Mouse (Mus musculus) frontal cortex, adult (tissue): Measurements from ENCODE around the gene Prlh.

Experiments
- ATAC-seq: cut with Nextera tagmentation; 2 replicates; pipeline ENCODE4 v1.9.2; 2017; ENCODE audit warnings: mild to moderate bottlenecking, moderate library complexity, mixed read lengths; ENCODE audit not compliant: low TSS enrichment

Prlh gene

DNA sequence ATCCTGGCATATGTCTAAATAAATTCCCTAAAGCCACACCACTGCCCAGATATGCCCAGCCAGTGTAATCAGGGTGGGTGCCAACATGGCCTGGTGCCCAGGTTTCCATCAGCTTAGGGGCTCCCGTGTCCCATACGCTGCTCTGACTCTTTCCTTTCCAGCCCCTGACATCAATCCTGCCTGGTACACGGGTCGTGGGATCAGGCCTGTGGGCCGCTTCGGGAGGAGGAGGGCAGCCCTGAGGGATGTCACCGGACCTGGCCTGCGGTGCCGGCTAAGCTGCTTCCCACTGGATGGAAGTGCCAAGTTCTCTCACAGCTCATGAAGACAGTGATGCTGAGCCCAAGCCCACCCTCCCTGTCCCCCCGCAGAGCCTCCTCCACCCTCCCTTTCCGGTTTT lies 780 bp downstream of the Prlh start:
- no peak for ATAC-seq

DNA sequence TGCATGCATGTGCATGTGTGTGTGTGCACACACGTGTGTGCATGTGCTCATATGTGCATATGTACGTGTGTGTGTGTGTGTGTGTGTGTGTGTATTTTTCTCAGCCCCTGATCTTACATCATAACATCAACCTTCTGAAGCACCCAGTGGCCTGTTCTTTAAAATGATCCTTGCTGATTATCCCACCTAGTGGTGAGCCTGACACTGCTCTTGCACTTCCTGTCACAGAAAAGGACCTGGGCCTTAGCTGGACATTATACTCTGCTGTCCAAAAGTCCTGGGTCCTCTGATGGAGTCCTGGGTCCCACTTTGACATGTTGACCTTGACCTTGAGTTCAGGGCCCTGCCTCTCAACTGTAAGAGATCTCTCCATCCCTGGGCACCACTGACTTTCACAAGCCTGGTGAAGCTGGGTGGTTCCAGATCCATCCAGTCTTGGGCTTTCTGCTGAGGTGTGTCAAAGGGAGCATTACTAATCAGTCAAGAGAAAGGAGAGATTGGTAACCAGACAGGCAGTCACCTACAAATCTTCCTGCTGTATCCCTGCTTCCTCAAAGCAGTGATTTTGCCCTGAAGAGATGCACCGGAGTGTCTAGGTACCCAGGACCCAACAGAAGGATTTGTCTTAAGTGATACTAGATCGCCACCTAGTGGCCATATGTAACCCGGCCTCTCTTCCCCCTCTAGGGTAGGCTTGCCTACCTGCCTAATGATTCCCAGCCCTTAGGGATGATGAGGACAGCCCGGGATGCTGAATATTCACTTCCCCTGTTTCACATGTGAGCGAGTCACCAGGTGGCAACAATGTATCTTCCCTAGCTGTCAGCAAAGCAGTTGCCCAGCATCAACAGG lies 3.6 kb downstream of the Prlh start:
- ATAC-seq, result peak; percentile 86

DNA sequence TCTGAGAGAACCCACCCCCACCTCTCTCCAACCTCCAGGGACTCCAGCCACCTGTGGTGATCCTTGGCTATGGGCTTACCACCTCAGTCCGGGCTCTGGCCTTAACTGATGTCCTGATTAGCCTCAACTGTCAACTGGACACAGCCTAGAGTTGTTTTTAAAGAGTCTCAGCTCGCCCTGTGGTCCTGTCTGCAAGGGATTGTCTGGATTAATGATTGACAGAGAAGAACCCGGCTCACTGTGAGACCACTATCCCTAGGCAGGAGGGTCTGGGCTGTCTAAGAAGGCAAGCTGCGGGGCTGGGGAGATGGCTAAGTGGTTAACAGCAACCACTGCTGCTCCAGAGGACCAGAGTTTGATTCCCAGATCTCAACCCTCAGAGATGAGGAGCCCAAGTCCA lies 9.6 kb downstream of the Prlh start:
- no peak for ATAC-seq

DNA sequence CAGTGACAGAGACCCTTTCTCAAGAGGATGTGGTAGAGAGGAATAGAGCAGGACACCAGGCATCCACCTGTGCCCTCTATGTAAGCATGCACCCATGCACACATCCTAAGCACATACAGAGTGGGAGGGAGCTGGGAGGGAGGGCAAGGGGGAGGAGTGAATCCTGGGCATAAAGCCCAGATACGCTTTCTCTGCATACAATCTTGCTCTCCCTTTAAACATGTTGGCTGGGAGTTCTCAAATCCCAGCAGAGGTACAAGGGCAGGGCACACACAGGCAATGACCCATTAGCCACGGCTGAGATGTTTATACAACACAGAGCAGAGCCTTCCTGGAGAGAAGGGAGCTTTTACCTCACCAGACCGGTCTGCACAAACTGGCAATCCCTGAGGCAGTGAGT lies 10.1 kb downstream of the Prlh start:
- peak; percentile 59; the same call in 1 of the 2 replicates for ATAC-seq

DNA sequence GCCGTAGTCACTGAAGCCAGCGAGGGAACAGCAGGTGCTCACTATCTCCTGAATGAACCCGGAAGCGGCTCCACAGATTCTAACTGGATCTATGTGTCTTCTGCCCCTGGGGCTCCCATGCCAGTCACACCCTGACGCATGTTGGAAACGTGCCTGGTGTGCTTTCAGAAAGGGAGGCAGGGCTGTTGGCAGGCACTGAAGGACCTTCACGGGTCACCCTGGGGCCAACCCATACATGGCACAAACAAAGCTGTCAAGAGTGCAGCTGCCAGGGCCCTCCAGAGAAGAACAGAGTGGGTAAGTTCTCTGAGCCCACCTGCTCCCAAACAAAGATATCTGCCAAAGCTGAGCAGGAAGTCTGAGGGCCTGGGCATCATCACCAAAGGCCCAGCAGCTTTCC lies 14.7 kb downstream of the Prlh start:
- no peak for ATAC-seq

DNA sequence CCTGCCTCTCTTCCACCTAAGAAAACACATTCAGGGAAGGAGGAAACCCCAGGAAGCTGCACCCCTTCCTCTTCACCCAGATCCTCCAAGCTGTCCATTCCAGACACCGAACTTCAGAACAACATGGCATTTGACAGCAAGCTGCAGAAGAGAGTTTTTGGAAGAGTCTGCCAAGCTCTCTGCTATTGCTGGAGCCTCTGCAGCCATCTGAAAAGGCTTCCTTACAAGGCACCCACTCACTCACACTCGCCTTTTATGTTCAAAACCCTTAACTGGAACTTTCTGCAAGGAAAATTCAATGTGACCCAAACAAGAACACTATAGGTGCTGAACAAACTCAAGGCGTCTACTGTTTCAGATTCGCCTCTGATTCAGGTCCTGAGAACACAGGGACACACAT lies 15.7 kb downstream of the Prlh start:
- peak; percentile 71 for ATAC-seq

DNA sequence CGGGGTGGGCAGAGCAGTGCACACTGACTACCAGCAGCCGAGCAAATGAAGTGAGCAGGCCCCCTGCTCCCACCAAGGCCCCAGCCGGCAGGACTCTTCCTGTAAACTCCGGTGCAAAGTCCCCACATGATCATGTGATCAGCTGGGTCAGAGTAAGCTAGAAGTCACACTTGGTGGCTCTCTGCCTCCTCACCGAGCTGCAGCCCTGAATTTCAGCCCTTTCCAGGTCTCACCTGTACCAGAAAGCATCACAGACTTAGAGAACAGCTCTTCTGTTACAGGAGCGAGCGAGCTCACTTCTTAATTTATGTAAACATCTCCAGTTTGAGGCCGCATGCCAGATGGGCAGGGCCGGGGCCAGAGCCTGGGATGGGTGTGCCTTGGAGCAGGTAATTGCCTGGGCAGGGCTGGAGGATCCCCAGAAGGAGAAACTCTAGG lies 16.5 kb downstream of the Prlh start, which contains the start of gene Rab17:
TSS of gene Rab17 (minus strand) at position 315 of the 438 bp plus-strand sequence.
- no peak for ATAC-seq

DNA sequence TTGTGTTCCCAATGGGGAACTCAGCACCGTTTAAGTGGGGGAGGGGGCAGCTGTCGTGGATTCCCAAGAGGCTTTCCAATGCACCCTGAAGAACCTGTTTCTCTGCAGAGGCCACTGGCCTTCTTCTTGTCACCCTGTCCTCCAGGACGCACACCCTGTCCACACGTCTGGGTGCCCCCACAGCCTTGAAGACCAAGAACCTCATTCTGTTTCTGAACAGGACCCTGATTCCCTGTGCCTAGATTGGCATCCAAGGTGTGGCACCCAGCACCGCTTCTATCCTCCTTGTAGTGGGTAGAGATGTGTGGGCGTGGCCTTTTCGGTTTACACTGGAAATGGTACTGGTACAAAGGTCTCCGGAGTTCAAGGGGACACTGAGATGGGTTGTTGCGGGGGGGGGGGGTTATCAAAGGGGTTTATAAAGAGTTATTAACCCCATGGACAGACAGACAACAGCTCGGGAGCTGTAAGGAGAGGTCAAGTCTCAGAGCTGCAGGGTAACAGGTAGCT lies 17.0 kb downstream of the Prlh start:
- no peak for ATAC-seq

DNA sequence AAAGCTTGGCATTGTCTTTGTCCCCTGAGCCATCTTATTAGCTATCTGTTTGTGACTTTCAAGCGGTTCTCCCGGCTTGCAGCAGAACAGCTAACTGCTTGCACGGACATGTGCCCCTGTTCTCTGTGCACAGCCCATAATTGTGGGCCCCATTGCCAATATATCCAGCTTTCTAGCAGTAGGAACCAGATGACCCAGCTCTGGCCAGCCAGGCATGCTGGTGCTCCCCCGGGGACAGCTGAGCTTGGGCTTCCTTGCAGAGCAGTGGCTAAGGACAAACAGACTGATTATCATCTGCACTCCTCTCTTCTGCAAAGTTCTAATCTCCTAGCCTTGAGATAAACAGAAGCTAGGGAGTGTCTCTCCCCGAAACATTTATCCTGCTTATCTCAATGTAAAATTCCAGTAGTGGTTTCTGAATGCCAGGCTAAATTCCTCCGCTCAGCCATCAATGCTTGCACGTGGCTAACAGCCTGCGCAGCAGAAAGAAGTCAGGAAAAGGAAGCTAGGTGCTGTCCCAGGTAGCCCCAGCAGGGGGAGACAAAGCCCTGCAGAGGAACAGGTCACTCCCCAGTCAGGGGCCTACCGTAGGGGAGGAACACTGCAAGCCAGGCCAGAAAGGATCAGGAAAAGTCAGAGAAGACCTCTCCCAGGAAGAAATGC lies 20.1 kb downstream of the Prlh start:
- peak; percentile 55 for ATAC-seq

DNA sequence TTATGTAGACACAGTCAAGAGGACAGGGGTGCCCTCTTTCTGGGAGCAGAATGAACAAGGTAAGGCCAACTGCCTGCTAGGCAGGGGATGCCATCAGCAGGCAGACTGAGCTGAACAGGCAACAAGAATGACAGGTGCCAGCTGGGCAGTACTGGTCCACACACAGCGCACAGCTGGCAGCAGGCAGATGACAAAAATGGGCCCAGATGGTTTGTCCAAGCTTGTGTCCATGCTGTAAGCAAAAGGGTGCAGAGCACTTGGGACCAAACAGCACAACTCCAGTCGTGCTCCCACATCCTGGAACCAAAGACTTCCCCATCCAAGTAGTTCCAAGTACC lies 20.6 kb downstream of the Prlh start:
- peak; percentile 22 for ATAC-seq

DNA sequence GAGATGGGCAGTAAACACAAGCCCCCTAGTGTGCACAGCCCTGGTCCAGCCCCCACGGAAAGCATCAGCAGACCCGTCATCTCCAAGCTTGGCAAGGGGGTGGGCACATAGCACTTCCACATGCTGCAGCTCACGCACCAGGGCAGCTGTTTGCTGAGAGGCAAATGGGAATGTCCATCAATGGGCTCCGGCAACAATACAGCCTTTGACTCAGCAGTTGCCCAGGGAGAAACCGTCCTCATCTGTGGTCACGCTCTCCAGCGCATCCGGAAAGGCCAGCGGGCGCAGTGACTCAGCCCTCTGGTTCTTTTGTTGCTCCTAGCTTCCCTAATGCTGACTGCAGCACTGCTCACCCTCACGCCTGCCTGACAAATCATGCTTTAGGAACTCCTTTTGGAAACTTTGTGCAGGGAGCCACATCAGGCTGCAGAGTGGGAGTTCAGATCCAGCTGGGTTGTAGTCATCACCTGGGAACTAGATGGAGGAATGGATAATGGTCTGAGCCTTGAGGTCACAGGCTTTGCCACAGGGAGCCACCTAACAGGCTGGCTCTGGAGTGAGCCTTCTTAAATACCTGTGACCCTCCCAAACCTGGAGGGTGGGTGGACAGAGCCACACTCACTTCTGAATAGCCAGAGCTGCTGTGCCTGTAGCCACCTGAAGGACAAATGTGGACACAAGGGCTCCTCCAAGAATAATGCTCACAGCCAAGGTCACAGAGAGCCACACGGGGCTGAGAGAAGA lies 22.2 kb downstream of the Prlh start:
- ATAC-seq, result peak; percentile 60

DNA sequence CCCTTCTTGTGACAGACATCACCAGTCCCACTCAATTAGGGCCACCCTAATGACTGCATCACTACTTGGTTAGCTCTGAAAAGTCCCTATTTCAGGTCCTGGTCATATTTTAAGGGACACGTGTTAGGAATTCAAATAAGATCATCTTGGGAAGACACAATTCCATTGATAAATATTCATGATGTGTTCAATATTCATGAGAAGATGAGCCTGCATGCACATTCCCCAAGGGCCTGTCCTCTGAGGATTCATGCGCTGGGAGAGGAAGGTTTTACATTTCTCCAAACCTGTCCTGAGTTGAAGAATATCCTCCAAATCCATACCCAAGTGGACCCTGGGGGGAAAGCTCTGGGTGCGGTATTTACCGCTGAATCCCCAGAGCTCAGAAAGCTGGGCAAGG lies 23.1 kb downstream of the Prlh start:
- no peak for ATAC-seq

DNA sequence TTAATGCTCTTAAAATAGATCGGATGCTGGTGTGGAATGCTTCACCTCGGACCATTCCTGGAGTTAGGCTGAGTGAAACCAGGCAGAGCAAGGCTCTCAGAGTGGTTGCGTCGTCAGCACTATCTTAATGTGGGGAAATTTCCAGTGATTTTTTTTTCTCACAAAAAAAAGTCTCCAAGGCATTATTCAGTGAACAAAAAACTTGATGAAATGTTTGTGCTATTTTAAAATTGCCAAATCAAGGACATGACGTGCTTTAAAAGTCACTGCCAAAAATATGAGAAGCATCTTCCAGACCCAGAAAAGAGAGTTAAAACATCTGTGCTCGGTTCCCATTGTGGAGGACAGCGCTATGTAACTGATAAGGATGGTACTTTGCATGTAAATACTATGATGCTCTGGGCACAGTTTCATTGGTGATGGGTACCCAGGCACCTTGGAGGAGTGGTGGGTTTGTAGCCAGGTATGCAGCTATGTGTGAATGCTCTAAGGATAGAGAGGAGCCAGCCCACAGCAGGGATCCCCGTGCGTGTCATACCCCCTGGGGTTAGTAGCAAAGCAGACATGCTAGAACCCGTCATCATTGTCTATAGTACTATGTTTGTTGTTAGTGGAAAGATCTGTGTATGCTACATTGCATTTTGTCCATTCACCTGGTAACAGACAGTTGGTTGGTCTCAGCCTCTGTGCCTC lies 27.9 kb downstream of the Prlh start:
- peak; percentile 90 for ATAC-seq

DNA sequence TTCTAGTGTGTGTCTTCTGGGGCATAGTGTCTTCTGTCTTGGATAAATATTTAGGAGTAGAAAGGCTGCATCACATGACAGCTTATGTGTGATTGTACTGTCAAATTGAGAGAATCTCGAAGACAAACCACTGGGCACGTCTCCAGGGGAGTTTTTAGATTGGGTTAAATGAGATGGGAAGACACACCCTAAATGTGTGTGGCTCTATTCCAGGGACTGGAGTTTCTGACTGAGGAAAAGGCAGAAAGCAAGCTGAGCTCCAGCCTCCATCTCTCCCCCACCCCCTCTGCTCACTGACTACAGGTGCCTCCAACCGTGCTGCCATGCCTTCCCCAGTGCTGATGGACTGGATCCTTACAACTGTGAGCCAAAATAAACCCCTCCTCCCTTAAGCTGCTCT lies 28.4 kb downstream of the Prlh start:
- ATAC-seq, result peak; percentile 39; the same call in 1 of the 2 replicates

DNA sequence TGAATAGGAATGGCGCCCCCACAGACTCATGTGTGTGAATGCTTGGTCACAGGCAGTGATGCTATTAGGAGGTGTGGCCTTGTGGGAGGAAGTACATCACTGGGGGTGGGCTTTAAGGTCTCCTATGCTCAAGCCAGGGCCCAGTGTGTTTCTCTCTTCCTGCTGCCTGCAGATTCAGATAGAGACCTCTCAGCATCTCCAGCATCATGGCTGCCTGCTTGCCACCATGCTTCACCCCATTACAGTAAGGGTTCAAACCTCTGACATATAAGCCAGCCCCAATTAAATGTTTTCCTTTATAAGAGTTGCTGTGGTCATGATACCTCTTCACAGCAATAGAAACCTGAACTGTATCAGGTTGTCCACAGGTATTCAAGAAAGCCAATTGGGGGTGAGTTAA lies 43.0 kb downstream of the Prlh start:
- no peak for ATAC-seq

DNA sequence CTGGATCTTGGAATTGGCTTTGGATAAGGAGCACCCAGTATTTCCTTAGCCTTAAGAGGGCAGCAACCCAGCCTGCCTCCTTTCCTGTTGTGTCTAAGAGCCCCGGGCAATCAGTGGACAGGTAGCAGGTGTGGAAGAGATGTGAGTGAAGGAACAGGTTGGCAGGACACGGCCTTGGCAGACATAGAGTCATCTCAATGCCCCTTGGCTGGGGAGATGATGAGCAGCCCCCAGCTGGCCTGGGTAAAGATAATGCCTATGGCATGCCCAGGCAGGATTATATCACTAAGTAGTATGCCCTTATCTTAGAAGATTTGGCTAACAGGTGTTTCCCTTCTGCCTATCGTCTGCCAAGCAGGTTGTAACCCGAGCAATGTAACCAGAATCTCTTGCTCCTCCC lies 44.2 kb downstream of the Prlh start:
- ATAC-seq, result no peak

DNA sequence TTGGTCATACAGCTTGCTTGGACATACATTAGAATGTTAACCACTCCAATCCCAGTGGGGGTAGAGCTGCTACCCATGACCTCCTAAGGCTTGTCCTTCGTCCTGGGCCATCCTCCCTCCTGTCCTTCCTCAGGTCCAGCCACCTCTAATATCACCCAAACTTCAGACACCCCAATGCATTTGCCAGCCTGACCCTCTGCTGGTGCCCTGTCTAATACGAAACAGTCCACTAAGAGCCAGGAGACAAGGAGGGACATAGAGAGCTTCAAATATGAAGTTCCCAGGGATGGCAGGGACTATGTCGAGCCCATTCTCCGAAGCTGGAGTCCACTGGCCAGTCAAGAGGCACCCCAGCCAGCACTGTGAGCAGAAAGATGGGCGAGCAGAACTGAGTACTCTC lies 44.7 kb downstream of the Prlh start:
- no peak for ATAC-seq

DNA sequence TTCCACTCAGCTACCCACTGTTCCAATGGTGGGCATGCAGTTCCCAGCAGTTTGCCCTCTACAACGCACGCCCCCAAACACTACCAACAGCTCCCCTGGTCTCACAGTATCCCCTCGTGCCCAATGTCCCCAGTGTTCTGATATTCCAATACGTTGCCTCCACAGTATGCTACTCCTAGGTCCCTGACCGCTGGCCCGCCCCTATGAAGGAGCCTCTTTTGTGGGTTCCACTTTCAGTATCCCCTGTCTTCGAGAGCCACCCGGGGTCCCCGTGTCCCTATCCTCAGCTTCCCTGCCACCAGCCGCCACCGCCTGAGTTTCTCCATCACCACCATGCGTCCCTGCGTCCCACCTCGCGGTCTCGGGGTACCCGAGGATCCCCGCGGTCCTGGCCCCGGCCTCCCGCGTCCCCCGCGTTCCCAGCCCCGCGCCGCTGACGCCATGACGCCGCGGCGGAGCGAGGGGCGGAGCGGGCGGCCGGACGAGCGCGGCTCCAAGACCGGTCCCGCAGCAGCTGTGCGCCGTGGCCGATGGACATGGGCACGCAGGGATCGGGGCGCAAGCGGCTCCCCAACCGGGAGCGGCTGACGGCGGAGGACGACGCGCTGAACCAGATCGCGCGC lies 45.5 kb downstream of the Prlh start, which contains the start of gene Lrrfip1:
TSS of gene Lrrfip1 (plus strand) at position 470 of the 623 bp plus-strand sequence.
- peak; percentile 91 for ATAC-seq

DNA sequence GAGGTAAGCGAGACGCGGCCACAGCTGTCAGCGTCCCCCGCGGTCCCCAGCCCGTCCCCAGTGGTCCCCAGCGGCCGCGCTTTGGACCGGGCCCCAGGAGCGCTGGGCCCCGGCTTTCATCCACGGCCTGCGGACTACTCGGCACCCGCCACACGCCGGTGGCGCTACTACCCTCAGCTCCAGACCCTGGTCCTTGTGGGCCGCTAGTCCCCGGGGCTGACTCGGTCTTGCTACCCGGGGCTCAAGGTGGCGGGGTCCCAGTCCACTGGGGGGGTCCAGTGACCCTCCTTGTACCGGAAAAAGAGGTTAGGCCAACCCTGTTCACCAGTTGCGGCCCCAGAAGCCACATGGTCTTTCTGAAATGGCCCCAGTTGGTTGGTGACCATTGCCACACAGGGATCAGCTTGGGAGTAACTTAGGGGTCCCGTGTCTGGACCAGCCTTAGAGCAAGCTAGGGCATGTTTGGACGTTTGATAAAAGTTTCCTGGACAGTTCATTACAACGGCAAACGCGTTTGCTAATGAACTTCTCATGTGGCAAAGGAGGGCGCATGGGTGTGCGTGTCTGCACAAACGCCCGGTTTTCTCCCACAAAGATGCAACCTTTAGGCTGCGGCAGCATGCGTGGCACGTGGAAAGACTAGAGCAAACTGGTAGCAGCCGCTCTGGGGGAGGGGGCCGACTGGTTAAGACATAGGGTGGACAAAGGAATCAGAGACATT lies 46.1 kb downstream of the Prlh start:
- ATAC-seq, result no peak; the same call in 1 of the 2 replicates

DNA sequence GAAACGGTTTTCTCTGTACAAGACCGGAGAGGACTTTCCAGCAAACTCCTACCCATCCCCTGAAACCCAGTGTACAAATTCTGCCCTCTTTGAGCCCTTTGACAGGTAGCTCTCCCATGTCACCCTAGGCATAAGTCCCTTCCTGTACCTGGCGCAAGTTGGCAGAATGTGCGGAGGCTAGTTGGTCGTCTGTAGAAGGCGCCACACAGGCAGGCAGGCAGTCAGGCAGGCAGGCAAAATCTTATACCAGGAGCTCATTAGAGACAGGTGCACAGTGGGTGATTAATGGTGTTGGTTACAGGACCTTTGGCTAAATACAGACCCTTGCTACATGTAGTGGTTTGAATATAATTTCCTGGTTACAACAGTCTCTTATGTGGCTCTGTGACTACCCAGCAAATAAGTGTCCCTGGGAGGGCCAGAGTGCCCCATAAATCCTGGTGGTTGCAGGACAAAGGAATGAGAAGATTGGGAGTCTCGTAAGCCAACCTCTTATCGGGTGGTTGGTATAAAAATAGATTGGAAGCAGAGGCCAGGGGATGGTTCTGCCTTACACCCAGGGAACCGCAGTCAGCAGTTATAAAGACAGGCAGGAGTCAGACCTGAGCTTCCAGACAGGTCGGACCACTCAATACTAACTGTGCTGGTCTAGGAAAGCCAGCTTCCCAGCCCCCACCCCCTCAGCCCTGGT lies 47.1 kb downstream of the Prlh start:
- ATAC-seq, result no peak
